Mouse (Mus musculus) ovary, postnatal 36 days (tissue): ENCODE data around the gene Abcc1.

Experiments
- DNase-seq: peaks from one replicate; pipeline ENCODE4 v3.0.0; 2022; ENCODE audit warnings: low spot score, mixed read lengths

The Abcc1 gene

GRCm38 (mm10) chr16:14376352-14376751 is 15.0 kb downstream of the Abcc1 start:
- no peak for DNase-seq

GRCm38 (mm10) chr16:14377321-14377720 is 16.0 kb downstream of the Abcc1 start:
- peak; percentile 24 for DNase-seq

GRCm38 (mm10) chr16:14378654-14379053 is 17.3 kb downstream of the Abcc1 start:
- no peak for DNase-seq

GRCm38 (mm10) chr16:14379888-14380287 is 18.5 kb downstream of the Abcc1 start:
- no peak for DNase-seq

- DNase-seq: no peak
These were observed 19.8 kb downstream of the Abcc1 start for GRCm38 (mm10) chr16:14381061-14381665.

- no peak for DNase-seq
These were observed 37.9 kb downstream of the Abcc1 start for GRCm38 (mm10) chr16:14399303-14399702.

- no peak for DNase-seq
These were observed 42.1 kb downstream of the Abcc1 start for GRCm38 (mm10) chr16:14403507-14403906.

GRCm38 (mm10) chr16:14405636-14406035 is 44.3 kb downstream of the Abcc1 start:
- DNase-seq: no peak

- no peak for DNase-seq
These were observed 47.8 kb downstream of the Abcc1 start for GRCm38 (mm10) chr16:14409124-14409523.

- no peak for DNase-seq
These were observed 48.4 kb downstream of the Abcc1 start for GRCm38 (mm10) chr16:14409776-14410175.

GRCm38 (mm10) chr16:14410611-14411010 is 49.3 kb downstream of the Abcc1 start:
- no peak for DNase-seq

GRCm38 (mm10) chr16:14411156-14411555 is 49.8 kb downstream of the Abcc1 start:
- no peak for DNase-seq

- DNase-seq: no peak
These were observed 51.2 kb downstream of the Abcc1 start for GRCm38 (mm10) chr16:14412551-14412950.

- DNase-seq: no peak
These were observed 53.8 kb downstream of the Abcc1 start for GRCm38 (mm10) chr16:14415206-14415605.

GRCm38 (mm10) chr16:14416957-14417618 is 55.7 kb downstream of the Abcc1 start:
- no peak for DNase-seq

- DNase-seq: no peak
These were observed 59.3 kb downstream of the Abcc1 start for GRCm38 (mm10) chr16:14420496-14421132.

- DNase-seq: no peak
These were observed 60.7 kb downstream of the Abcc1 start for GRCm38 (mm10) chr16:14422081-14422480.

- no peak for DNase-seq
These were observed 68.0 kb downstream of the Abcc1 start for GRCm38 (mm10) chr16:14429371-14429770.

GRCm38 (mm10) chr16:14432996-14433395 is 71.6 kb downstream of the Abcc1 start:
- no peak for DNase-seq

GRCm38 (mm10) chr16:14435526-14435925 is 74.2 kb downstream of the Abcc1 start:
- DNase-seq: no peak

GRCm38 (mm10) chr16:14437446-14437982 is 76.2 kb downstream of the Abcc1 start:
- no peak for DNase-seq

- no peak for DNase-seq
These were observed 77.2 kb downstream of the Abcc1 start for GRCm38 (mm10) chr16:14438561-14438960.

GRCm38 (mm10) chr16:14439081-14439480 is 77.7 kb downstream of the Abcc1 start:
- DNase-seq: no peak
